Mouse (Mus musculus): ENCODE measurements at regions not wholly inside any gene's neighbourhood (a gene's known extent, or its start where the extent isn't known, plus 50 kb on each side); places are given as distances from the start of the nearest gene placed in this dataset.

- DNase-seq (ENCODE audit: low spot score) = no peak
- Histone ChIP-seq H3K36me3 (no peaks in the 10 kb centered on the region), H3K27ac (replicated peaks) (no peak overlapping the region), H3K4me3 (no peak overlapping the region), H3K4me1 (peaks cover 20% of the 10 kb centered on the region), H3K9me3 (replicated peaks) (no peaks in the 10 kb centered on the region), H3K27me3 (ENCODE audit: low read depth, poor library complexity, severe bottlenecking) (no peaks in the 10 kb centered on the region)
- 83% methylated on average over 7 of the region's 7 CpGs for WGBS
Measured at GRCm38 (mm10) chr15:74418635-74419034, 217.5 kb downstream of the Mroh4 start.

GRCm38 (mm10) chr15:74413217-74413616 is 222.9 kb downstream of the Mroh4 start:
- WGBS = 74% methylated on average over 10 of the region's 10 CpGs
- H3K4me3 ChIP-seq = no peak overlapping the region
- DNase-seq (ENCODE audit: low spot score) = no peak

GRCm38 (mm10) chr15:74412261-74412660 is 223.9 kb downstream of the Mroh4 start:
- 90% methylated on average over 3 of the region's 3 CpGs for WGBS
- H3K27me3 ChIP-seq (ENCODE audit: low read depth, poor library complexity, severe bottlenecking) = no peaks in the 10 kb centered on the region
- no peak overlapping the region for H3K4me3 ChIP-seq
- no peak overlapping the region for H3K27ac ChIP-seq (replicated peaks)
- H3K4me1 ChIP-seq = peaks cover 14% of the 10 kb centered on the region
- no peak for DNase-seq (ENCODE audit: low spot score)
- H3K9me3 ChIP-seq (replicated peaks) = no peaks in the 10 kb centered on the region
- no peaks in the 10 kb centered on the region for H3K36me3 ChIP-seq

More at GRCm38 (mm10) chr15:74413217-74413616, 222.9 kb downstream of the Mroh4 start:
- Histone ChIP-seq H3K9me3 (replicated peaks) (no peaks in the 10 kb centered on the region), H3K27ac (replicated peaks) (no peak overlapping the region), H3K4me1 (peaks cover 11% of the 10 kb centered on the region), H3K36me3 (no peaks in the 10 kb centered on the region), H3K27me3 (ENCODE audit: low read depth, poor library complexity, severe bottlenecking) (no peaks in the 10 kb centered on the region)

GRCm38 (mm10) chr15:74411097-74411496 is 225.1 kb downstream of the Mroh4 start:
- Histone ChIP-seq H3K27ac (replicated peaks) (no peak overlapping the region), H3K4me1 (peaks cover 26% of the 10 kb centered on the region), H3K27me3 (ENCODE audit: low read depth, poor library complexity, severe bottlenecking) (no peaks in the 10 kb centered on the region), H3K36me3 (no peaks in the 10 kb centered on the region), H3K4me3 (no peak overlapping the region), H3K9me3 (replicated peaks) (no peaks in the 10 kb centered on the region)
- DNase-seq (ENCODE audit: low spot score) = peak; percentile 29
- WGBS = 64% methylated on average over 3 of the region's 3 CpGs

- H3K27me3 ChIP-seq (ENCODE audit: low read depth, poor library complexity, severe bottlenecking) = no peaks in the 10 kb centered on the region
- 76% methylated on average over 6 of the region's 6 CpGs for WGBS
- H3K9me3 ChIP-seq (replicated peaks) = no peaks in the 10 kb centered on the region
- no peak for DNase-seq (ENCODE audit: low spot score)
- H3K4me1 ChIP-seq = peaks cover 29% of the 10 kb centered on the region
- no peaks in the 10 kb centered on the region for H3K36me3 ChIP-seq
- no peak overlapping the region for H3K4me3 ChIP-seq
- no peak overlapping the region for H3K27ac ChIP-seq (replicated peaks)
Measured at GRCm38 (mm10) chr15:74404866-74405265, 231.3 kb downstream of the Mroh4 start.

- no peaks in the 10 kb centered on the region for H3K36me3 ChIP-seq
- no peaks in the 10 kb centered on the region for H3K27me3 ChIP-seq (ENCODE audit: low read depth, poor library complexity, severe bottlenecking)
- no peak overlapping the region for H3K4me3 ChIP-seq
- peaks cover 17% of the 10 kb centered on the region for H3K4me1 ChIP-seq
- 93% methylated on average over 7 of the region's 7 CpGs for WGBS
- no peaks in the 10 kb centered on the region for H3K9me3 ChIP-seq (replicated peaks)
- no peak overlapping the region for H3K27ac ChIP-seq (replicated peaks)
- DNase-seq (ENCODE audit: low spot score) = no peak
Measured at GRCm38 (mm10) chr15:74401275-74401674, 234.9 kb downstream of the Mroh4 start.

GRCm38 (mm10) chr15:74396029-74396428 is 240.1 kb downstream of the Mroh4 start:
- Histone ChIP-seq H3K27ac (replicated peaks) (no peak overlapping the region), H3K9me3 (replicated peaks) (no peaks in the 10 kb centered on the region), H3K4me1 (no peaks in the 10 kb centered on the region), H3K27me3 (ENCODE audit: low read depth, poor library complexity, severe bottlenecking) (no peaks in the 10 kb centered on the region), H3K36me3 (no peaks in the 10 kb centered on the region), H3K4me3 (no peak overlapping the region)
- WGBS = 92% methylated on average over 8 of the region's 8 CpGs
- DNase-seq (ENCODE audit: low spot score) = no peak

GRCm38 (mm10) chr15:74387533-74387932 is 248.6 kb downstream of the Mroh4 start:
- Histone ChIP-seq H3K27ac (replicated peaks) (peak overlapping the region; percentile 80), H3K27me3 (ENCODE audit: low read depth, poor library complexity, severe bottlenecking) (no peaks in the 10 kb centered on the region), H3K4me3 (no peak overlapping the region), H3K4me1 (peaks cover 27% of the 10 kb centered on the region), H3K9me3 (replicated peaks) (no peaks in the 10 kb centered on the region), H3K36me3 (no peaks in the 10 kb centered on the region)
- WGBS = 15% methylated on average over 3 of the region's 3 CpGs
- no peak for DNase-seq (ENCODE audit: low spot score)

GRCm38 (mm10) chr15:74382556-74382955 is 253.6 kb downstream of the Mroh4 start:
- DNase-seq (ENCODE audit: low spot score) = peak; percentile 51
- Histone ChIP-seq H3K9me3 (replicated peaks) (no peaks in the 10 kb centered on the region), H3K4me3 (no peak overlapping the region), H3K27ac (replicated peaks) (no peak overlapping the region), H3K27me3 (ENCODE audit: low read depth, poor library complexity, severe bottlenecking) (no peaks in the 10 kb centered on the region), H3K4me1 (peaks cover 11% of the 10 kb centered on the region), H3K36me3 (no peaks in the 10 kb centered on the region)
- WGBS = 63% methylated on average over 4 of the region's 4 CpGs

- H3K9me3 ChIP-seq (replicated peaks) = no peaks in the 10 kb centered on the region
- H3K27me3 ChIP-seq (ENCODE audit: low read depth, poor library complexity, severe bottlenecking) = no peaks in the 10 kb centered on the region
- H3K4me1 ChIP-seq = 0 out of 2 replicates have a peak, but pooled peaks cover 4% of the 10 kb centered on the region
- H3K4me3 ChIP-seq = no peak overlapping the region
- no peak for DNase-seq (ENCODE audit: low spot score)
- WGBS = 79% methylated on average over 6 of the region's 6 CpGs
- H3K27ac ChIP-seq (replicated peaks) = no peak overlapping the region
- H3K36me3 ChIP-seq = no peaks in the 10 kb centered on the region
Measured at GRCm38 (mm10) chr15:74379366-74379765, 256.8 kb downstream of the Mroh4 start.

GRCm38 (mm10) chr15:74369461-74369860 is 266.7 kb downstream of the Mroh4 start:
- no peaks in the 10 kb centered on the region for H3K4me1 ChIP-seq

GRCm38 (mm10) chr15:74347911-74348310 is 288.2 kb downstream of the Mroh4 start:
- peaks cover 8% of the 10 kb centered on the region; the same call in 1 of the 2 replicates for H3K4me1 ChIP-seq
- no peaks in the 10 kb centered on the region; the same call in 1 of the 2 replicates for H3K9me3 ChIP-seq (replicated peaks)
- no peak overlapping the region for H3K4me3 ChIP-seq
- H3K36me3 ChIP-seq = no peaks in the 10 kb centered on the region
- WGBS = 54% methylated on average over 4 of the region's 4 CpGs
- 0 out of 2 replicates have a peak overlapping the region, but pooled peaks have one; percentile 20 for H3K27ac ChIP-seq (replicated peaks)
- H3K27me3 ChIP-seq (ENCODE audit: low read depth, poor library complexity, severe bottlenecking) = no peaks in the 10 kb centered on the region
- no peak for DNase-seq (ENCODE audit: low spot score)

More at GRCm38 (mm10) chr15:74369461-74369860, 266.7 kb downstream of the Mroh4 start:
- H3K4me3 ChIP-seq = no peak overlapping the region
- H3K9me3 ChIP-seq (replicated peaks) = no peaks in the 10 kb centered on the region
- H3K36me3 ChIP-seq = no peaks in the 10 kb centered on the region
- no peak overlapping the region for H3K27ac ChIP-seq (replicated peaks)
- no peaks in the 10 kb centered on the region for H3K27me3 ChIP-seq (ENCODE audit: low read depth, poor library complexity, severe bottlenecking)
- no peak for DNase-seq (ENCODE audit: low spot score)
- WGBS = 83% methylated on average over 3 of the region's 3 CpGs

GRCm38 (mm10) chr15:74343591-74343990 is 292.6 kb downstream of the Mroh4 start:
- H3K27me3 ChIP-seq (ENCODE audit: low read depth, poor library complexity, severe bottlenecking) = no peaks in the 10 kb centered on the region
- 86% methylated on average over 6 of the region's 6 CpGs for WGBS
- no peak overlapping the region for H3K4me3 ChIP-seq
- H3K9me3 ChIP-seq (replicated peaks) = no peaks in the 10 kb centered on the region
- no peaks in the 10 kb centered on the region for H3K36me3 ChIP-seq
- H3K4me1 ChIP-seq = peaks cover 11% of the 10 kb centered on the region
- DNase-seq (ENCODE audit: low spot score) = no peak
- no peak overlapping the region for H3K27ac ChIP-seq (replicated peaks)

GRCm38 (mm10) chr15:74333846-74334245 is 302.3 kb downstream of the Mroh4 start:
- H3K36me3 ChIP-seq = no peaks in the 10 kb centered on the region
- H3K27ac ChIP-seq (replicated peaks) = no peak overlapping the region
- H3K9me3 ChIP-seq (replicated peaks) = no peaks in the 10 kb centered on the region
- no peak overlapping the region for H3K4me3 ChIP-seq
- DNase-seq (ENCODE audit: low spot score) = no peak
- no peaks in the 10 kb centered on the region for H3K27me3 ChIP-seq (ENCODE audit: low read depth, poor library complexity, severe bottlenecking)
- 0 out of 2 replicates have a peak, but pooled peaks cover 7% of the 10 kb centered on the region for H3K4me1 ChIP-seq
